Mouse (Mus musculus): ENCODE data around the gene Hecw2.

Hecw2 gene

GRCm38 (mm10) chr1:53882480-53882879, 312.5 kb downstream of the Hecw2 start:
- DNase-seq = no peak

- DNase-seq = no peak
These were observed 319.0 kb downstream of the Hecw2 start for GRCm38 (mm10) chr1:53875919-53876318.

- DNase-seq = no peak
These were observed 327.7 kb downstream of the Hecw2 start for GRCm38 (mm10) chr1:53867316-53867715.

GRCm38 (mm10) chr1:53866374-53866902, 328.5 kb downstream of the Hecw2 start:
- no peak for DNase-seq

DNA sequence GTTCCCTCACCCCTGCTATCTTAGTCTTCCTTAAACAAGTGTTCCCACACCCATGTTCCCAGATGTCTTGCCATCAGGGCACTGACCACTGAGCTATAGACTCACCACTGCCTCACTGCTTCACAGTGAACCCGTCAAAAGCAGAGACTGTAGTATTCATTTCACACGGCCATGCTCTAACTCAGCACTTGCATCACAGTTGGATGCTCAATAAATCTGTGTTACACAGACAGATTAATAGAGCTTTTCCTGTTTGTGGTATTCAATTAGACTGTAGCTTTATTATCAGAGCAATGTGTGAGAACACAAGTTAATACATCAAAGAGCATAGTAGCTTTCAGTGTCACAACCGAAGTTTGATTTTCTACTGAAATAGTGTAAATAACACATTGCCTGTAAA, 330.9 kb downstream of the Hecw2 start:
- no peak for DNase-seq

DNA sequence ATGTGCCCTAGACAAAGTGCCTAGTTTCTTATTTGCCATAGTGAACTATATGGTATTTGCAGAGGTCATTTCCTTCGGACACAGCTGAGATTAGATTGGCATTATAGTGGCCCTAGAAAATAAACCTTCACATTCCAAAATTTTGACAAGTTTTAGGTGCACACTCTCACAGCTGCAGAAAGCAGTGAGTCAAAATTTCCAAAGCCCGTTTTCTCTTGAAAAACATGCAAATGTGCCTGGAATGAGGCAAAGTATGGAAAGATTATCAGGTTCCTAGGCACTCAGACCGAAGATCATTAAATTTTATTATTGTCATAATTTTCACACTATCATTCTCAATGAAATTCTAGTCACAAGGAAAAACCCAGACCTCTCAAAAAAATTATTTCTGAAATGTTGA, 334.4 kb downstream of the Hecw2 start:
- no peak for DNase-seq

DNA sequence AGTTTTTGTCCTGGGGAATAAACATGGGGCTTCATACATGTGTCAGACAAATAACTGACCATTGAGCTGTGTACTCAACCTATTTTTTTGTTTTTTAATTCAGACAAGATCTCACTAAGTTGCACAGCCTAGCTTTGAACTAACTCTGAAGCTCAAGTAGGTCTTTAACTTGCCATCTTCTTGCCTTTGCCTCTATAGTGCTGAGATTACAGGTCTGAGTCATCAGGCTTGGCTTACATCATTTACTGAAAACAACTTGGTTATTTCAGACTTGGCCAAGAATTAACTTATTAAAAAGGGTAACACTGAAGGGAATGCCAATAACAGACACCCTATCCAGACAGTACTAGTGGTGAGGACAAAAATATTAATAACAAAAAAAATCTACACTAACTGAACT, 335.8 kb downstream of the Hecw2 start:
- DNase-seq = no peak

DNA sequence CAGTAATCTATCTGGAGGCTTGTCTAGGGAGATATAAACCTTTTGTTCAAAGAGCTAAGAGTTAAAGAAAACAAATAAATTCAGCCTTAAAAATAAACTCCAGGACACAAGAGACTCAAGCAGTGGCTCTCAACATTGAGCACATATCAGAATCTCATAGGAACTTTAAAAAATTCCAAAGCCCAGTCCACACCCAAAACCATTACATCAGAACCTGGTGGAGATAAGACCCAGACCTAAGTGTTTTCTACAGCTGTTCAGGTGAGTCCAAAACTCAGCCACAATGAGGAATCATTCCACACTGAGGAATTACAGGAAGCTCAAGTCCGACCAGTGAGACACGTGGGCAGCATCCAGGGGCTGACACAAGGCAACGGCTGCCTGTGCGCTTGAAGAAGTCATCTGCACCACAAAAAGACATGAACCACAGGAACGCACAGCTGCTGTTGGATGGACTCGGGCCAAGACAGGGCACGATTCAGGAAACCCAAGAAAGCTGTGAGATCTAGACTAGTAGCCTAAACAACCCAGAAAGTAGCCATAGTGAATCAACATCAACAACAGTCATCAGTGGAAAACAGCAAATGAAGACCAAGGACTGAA, 338.4 kb downstream of the Hecw2 start:
- DNase-seq = no peak

DNA sequence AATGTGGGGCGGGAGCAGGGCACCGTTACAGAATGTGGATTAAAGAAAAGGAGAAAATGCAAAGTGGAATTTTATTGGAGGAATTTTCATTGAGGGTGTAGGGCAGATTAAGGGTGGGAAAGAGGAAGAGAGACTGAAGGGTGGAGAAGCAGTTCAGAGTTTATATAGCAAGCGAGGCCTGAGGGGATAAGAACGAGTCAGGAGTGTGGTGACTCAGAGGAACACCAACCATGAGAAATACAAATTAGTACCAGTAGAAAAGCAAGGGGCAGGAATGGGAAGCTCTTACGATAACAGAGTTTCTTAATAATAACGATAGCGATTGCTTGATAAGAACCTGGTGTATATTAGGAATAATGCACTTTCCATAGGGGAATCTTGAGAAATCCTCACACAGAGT, 339.2 kb downstream of the Hecw2 start:
- no peak for DNase-seq

DNA sequence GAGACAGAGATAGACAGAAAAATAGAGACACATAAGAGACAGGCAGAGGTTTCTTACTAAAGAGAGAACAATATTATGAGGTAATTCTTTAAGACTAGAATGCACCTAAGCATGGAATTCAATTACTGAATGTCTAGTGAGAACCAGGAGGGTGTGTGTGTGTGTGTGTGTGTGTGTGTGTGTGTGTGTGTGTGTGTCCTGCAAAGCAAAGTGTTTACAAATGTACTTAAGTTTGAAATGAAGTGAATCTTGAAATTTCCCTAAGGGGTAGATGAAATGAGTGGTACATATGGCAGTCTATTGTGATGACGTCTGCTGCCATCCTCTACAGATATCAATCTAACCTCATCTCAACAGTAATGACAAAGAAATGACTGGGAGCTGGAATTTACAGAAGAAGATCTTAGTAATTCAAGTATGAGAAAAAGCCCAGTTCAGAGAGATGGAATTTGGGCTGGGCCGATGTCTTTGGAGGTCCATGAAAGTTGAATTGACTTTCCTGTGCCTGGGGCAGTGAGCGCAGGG, 342.8 kb downstream of the Hecw2 start:
- DNase-seq = no peak

DNA sequence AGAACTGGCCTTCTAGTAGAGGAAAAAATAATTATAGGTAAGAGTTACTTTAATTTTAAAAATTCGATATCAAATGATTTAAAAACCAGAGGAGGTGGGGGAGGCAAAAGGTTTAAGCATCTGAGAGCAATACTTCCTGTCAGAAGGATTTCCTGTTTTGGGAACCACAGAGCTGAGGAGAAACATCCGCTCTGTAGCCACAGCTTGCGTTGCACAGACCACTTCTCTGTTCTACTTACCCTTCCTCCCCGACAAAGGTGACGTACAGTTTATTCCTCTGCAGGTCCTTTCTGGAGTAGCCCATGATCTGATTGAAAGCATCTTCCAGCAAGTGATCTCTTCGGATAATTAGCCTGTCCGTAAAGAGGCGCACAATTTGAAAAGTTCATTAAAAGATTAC, 343.6 kb downstream of the Hecw2 start:
- no peak for DNase-seq

DNA sequence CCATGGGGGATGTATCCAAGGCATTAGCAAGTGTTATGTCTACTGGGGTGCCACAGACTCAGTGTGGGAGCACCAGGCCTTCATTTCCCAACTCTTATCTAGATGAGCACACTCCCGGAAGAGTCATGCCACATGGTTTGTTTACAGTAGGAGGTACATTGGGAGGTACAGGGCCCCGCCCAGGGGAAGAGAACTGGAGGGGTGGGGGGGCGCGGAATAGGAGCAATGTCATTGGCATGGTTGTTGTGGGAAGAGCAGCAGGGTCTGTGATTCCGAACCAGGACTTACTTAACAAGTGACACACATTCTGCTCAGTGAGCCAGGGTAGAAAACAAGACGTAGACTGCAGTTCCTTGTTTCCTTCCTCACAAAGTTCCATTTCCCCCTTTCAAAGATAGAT, 344.1 kb downstream of the Hecw2 start:
- DNase-seq = no peak

DNA sequence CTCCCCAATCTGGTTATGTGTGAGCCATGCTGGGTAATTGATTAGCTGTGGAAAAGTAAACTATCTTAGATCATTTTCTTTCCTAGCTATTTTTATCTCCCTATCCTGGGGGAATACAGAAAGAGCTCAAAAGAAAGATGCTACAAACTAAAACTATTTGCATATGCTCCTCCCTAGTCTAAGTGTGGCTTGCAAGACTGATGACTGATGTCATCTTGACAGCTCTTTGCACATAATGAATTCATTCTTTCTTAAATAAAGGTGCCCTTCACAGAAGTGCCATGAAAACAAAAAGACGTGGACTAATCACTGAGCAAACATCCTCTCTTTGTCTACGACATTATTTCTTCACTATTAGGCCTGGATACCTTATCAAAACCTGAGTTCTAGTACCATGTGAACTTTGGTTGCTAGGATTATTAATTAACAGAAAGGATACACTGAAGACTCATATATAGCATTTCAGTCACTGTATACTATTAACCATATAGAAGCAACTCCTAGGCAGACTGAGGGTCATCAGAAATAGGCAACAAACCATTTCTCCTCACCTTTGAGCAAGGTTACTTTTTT, 348.2 kb downstream of the Hecw2 start:
- no peak for DNase-seq

DNA sequence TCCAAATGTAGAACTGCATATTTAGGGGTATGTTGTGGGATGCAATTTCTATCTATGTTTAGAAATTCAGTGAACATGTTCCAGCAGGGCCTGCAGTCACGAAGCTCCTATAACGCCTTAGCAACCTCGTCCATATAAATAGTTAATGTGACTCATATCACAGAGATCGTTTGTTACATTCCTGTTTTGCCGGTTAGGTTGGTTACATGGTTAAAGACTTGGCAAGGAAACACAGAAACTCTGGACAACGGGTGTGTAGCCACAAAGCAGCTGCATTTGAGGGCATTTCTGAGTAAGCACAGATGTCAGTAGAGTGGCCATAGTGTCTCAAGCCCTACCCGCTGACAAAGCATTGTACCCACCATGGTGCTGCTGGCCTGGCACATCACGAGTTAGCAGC, 349.1 kb downstream of the Hecw2 start:
- DNase-seq = no peak

GRCm38 (mm10) chr1:53844914-53845612, 349.9 kb downstream of the Hecw2 start:
- DNase-seq = no peak

DNA sequence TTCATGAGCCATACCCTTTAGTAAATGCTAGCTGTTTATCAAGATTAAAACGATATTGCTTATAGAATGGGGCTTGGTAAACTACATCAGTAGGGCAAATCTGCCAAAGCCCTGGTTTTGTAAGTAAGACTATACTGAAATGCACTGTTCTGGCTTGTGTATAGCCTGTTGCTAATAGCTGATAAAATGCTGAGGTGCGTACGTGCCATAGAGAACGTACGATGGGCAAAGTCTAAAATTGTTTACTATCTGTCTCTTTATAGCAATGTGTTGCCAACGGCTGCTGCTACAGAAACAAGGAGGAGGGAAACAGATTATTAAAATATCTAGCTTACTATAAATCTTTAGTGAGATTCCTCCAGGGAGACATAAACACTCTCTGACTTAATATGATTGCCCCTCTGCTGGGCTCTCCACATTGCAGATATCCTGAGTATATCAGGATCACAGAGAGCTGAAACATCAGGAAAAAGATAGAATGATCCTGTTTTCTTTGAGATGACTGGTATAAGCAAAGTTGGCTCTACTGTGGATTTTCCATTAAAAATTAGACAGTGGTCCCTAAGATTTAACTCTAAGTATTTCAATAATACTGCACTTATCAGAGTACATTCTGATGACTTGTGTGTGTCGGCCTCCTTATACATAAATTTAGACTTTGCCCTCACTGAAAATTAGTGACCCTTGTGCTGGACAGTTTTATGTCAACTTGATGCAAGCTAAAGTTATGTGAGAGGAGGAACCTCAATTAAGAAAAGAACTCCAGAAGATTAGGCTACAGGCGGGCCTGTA, 350.6 kb downstream of the Hecw2 start:
- DNase-seq = no peak

DNA sequence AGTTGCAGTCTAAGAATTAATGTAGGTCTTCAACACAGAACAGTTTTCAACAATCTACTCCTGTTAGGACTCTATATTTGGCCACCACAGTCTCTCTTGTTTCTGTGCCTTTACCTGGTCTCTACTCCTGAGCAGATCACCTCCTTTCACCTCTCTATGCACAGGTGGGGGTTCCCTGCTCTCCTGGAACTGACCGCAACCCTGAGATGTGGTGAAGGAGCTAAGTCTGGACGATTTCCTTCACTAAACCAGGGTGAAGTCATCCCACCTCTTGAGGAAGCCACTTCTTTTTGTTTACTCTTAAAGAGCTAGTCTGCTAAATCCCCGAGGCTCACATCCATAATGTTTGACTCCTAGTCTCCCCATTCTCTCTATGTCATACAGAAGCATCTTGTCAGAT, 351.9 kb downstream of the Hecw2 start:
- no peak for DNase-seq

- DNase-seq = no peak
These were observed 353.9 kb downstream of the Hecw2 start for GRCm38 (mm10) chr1:53841080-53841479.

DNA sequence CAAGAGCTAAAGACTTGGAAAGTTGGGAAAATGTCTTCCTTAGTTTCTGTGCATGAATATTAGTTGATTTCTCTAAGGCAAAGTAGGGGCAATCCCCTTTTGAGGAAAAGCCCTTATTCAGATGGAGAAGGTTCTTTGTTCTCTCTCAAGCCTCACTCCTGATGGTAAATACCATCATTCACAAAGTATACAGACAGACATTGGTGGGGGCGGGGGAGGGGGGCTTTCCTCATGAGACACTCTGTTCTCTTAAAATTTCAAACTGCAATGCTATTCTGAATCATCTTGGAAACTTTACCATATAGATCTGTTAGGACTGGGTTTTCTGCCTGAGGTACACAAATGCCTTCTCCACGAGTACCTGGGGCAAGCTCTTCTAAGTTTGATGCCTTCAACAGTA, 355.6 kb downstream of the Hecw2 start:
- DNase-seq = no peak

- DNase-seq = no peak
These were observed 356.6 kb downstream of the Hecw2 start for GRCm38 (mm10) chr1:53838182-53838859.

GRCm38 (mm10) chr1:53830286-53830685, 364.7 kb downstream of the Hecw2 start:
- DNase-seq = no peak

GRCm38 (mm10) chr1:53829089-53829488, 365.9 kb downstream of the Hecw2 start:
- DNase-seq = no peak
